Mouse (Mus musculus) MEL-GATA-1-ER (cell line): ENCODE measurements around the gene Lair1.
"Not testable (repeated sequence)": the region's sequence is repeated elsewhere in the genome, so short reads cannot be mapped to it uniquely, and the experiment has no call there.

Source experiments
- DNase-seq: peaks from one replicate; pipeline ENCODE4 v3.0.0-alpha.2; 2012; ENCODE audit warnings: low read depth; ENCODE audit errors: extremely low read depth

Gene Lair1

DNA sequence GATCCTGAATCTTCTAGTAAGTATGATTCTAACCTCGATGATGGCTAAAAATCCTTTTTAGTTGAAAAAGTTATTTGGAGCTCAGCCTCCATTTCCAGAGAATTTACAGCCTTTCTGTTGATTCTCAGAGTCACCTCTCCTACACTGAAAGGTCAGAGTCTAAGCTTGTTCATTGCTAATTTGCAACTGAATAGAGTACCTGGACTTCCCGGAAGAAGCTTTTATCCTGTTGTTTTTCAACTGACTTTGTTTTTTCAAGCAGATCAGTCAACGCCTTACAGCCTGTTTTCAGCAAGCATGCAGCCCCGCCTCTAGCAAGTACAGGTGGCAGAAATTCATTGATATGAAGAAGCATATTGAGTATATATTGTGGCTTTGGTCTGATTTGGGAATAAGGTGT, 59.0 kb downstream of the Lair1 start:
- not testable (repeated sequence) for DNase-seq

- DNase-seq: no peak
These were observed 101.0 kb downstream of the Lair1 start for GRCm38 (mm10) chr7:3962017-3962416.

DNA sequence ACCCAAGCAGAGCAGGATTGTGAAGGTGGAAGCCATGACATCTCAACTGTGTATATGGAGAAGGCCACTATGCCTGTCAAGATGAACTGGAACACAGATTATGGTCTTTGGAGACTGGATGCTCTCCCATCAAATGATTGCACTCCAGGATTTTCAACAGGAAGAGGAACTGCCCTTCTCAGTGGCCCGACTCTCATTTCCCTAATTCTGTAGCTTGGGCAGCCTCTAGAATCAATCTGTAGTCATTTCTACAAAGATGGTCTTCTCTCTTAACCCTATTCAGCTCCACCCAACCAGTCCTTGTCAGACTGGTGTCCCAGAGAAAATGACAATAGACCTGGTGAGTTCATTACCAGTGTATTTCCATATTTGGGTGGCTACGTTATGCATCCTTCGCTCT, 105.6 kb downstream of the Lair1 start:
- no peak for DNase-seq
